Mouse (Mus musculus): ENCODE results near the gene Acad9.

Acad9 gene

DNA sequence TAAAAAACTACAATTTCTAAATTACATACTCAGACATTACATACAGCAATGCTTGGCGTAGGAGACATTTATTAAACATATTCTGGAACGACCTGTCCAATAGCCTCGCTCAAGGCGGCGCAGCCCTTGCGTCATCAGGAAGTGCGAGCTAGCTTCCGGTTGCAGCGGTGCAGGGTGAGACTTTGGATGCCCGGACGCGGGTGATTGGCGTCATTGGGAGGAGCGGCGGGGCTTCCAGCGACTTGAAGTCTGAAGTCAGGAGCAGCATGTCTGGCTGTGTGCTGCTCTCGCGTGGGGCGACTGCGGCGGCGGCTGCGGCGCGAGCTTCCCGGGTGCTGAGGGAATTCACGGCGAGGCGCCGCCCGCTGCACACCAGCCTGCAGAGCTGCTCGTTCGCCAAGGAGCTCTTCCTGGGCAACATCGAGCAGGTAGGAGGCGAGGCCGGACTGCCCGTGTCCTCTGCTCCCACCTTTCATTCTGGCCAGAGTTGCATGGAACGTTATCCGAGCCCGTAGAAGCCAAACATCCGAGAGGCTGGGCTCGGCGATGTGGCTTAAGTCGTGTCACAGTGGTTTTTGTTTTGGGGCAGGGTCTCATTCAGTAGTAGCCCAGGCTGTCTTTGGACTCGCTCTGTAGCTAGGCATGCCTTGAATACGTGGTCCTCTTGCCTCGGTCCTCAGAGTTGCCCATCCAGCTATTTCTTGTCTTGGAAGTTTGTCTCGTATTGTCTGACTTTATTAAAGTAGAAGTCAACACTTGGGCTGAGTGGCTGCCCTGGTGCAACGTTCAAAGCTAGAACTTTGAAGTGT lies at the start of gene Acad9:
Gene Acad9, plus strand, starts transcription at position 137 of the 809 bp plus-strand sequence.
- DNase-seq (ENCODE audit: low spot score in 2 of 2): peak; percentile 86 to 92

DNA sequence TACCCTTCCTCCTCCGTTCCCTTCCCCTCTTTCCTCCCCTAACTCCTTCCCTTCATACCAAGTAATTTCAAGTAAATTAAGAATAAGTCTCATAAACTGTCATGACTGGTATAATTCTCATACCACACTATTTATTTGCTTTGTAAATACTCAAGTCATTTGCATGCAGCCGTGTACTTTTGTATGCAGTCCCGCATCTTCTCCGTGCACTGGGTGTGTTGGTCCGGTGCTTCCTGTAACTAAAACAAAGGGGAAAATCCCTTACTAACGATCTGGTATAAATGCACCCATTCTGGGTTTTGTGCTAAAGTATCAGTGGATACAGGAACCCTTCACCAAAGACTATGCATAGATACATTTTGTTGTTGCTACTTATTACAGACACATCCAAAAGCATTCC lies 40.0 kb upstream of the Acad9 start:
- DNase-seq (ENCODE audit: low spot score in 2 of 2): no peak

DNA sequence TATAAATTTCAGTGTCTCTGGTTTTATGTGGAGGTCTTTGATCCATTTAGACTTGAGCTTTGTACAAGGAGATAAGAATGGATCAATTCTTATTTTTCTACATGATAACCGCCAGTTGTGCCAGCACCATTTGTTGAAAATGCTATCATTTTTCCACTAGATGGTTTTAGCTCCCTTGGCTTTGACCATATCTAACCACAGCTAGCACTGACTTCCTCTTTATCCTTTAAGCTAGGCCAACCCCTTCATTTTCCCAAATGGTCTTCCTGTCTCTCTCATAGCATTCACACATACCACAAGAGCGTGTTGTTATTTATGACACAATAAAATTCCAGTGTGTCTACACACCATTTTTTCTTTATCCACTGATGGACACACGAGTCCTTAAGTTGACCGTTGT lies 35.8 kb upstream of the Acad9 start:
- no peak for DNase-seq (ENCODE audit: low spot score in 2 of 2)

DNA sequence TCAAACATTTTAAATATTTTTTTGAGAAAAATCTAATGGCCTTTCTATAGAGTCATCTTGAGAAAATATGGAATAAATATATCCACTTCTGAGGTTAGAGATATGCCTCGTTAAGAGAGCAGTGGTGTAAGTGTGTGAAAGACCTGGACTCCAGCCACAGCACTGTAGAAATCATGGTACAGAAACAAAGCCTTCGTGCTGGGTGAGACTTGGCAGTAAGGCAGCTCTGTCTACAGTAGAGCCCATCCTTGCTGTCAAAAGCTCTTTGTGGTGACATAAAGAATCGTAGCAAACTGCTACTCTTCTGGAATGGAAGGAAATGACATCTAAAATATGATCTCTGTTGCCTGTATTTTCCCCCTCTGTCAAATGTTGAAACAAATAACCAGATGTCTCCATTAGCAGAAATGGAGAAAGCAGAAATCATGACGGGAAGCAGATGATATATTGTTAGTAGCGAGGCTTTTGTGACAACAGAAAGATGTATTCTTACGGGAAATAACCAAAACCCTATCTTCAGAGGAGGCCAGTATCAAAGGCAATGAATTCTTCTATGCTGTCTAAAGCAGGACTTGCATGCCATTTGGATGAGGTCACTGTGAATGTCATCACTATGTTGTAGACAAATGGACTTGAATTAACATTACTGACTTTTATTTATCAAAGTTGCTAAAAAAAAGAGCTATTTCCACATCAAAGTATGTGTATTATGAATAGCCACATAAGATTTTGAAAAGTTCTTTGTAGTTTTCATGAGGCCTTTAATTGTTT lies 33.9 kb upstream of the Acad9 start:
- no peak for DNase-seq (ENCODE audit: low spot score in 2 of 2)

DNA sequence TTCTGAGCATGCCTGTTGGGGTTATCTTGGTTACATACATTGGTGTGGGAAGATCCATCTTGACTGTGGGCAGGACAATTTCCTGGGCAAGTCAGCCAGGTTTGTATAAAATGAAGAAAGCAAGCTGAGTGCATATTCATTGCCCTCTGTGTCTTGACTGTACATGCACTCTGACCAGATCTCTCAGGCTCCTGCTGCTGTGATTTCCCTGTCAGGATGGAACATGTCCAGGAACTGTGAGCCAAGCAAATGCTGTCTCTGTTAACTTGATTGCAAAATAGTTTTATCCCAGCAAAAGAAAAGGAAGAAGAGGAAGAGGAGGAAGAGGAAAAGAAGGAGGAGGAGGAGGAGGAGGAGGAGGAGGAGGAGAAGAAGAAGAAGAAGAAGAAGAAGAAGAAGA lies 21.3 kb upstream of the Acad9 start:
- no peak for DNase-seq (ENCODE audit: low spot score in 2 of 2)

DNA sequence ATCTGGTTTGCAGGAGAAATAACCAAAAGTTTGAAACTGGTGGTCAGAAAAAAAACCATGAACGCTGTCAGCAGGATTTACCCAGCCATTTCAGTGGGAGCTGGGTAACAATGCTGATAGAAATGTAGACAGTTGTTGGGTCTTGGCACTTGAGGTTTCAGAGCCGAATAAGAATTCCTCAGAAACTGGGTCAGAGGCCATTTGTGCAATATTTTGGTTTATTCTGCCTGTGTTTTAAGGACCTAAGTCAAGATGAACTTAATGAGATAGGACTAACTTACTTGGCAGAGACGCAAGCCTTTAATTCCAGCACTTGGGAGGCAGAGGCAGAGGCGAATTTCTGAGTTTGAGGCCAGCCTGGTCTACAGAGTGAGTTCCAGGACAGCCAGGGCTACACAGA lies 20.7 kb upstream of the Acad9 start:
- DNase-seq (ENCODE audit: low spot score in 2 of 2): no peak

DNA sequence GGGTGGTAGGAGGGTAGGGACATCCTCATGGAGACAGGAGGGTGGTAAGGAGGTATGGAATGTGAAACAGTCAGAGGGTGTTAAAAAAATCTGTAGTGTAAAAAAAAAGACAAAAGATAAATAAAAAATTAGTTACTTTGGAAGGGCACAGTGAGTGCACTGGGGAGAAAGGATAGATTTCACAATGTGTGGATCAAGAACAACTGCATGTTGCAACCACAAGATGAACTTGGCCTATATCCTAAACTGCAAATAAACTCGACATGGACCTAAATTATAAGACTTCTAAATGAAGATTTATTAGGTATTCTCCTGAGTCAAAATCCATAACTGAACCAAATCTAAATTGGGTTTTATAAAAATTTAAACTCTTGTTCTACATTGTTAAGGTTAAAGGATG lies 16.7 kb upstream of the Acad9 start:
- no peak for DNase-seq (ENCODE audit: low spot score in 2 of 2)

DNA sequence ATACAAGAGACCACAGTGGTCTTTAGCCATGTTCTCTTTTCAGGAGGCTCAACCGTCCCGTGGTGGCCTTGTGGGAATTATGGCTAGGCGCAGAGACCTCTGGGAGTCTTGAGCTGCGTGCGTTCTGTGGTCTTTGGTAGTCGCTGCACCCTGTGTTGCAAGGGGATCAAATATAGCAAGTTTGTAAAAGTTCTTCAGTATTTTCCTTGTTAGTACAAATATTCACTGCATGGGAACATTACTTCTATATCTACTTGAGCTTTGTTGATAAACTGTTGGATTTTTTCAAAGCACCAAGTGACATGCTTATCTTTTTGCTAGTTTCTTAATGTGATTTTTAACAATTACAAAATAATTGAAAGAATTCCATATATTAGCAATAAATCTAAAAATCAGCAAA lies 12.3 kb upstream of the Acad9 start, which contains the start of gene Ccdc144b:
Gene Ccdc144b, minus strand, starts transcription at position 101 of the 400 bp plus-strand sequence.
- no peak for DNase-seq (ENCODE audit: low spot score in 2 of 2)

DNA sequence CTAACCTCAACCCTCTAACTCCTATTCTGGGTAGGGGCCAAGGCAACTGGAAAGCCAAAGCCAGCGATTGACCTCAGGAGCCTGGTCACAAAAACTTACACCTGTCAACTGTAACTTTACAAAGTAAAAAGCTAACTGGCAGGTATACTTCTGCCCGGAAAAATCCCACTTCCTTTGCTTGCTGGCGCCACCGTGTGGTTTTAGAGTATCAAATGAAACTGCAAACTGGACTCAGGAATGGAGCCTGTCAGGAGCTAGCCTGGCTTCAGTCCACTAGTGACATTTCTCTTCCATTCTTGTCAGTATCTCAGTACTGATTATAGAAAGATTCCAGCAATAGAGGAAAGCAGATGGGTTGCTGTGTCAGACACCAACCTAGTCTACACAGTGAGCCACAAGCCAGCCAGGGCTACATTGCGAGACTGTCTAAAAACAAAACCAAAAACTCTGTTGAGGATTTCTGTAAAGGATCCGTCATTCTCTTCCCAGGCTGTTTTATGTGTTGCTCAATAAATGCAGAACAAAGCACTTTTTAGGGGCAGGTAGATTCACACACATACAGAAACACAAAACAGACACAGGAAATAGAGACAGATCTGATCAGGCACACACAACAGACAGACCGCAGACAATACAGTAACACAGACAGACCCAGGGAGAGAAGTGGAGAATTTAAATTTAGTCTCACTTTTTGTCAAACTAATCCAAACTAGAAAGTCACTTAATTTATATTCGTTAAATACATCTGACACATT lies 5.5 kb upstream of the Acad9 start:
- DNase-seq (ENCODE audit: low spot score in 2 of 2): peak; percentile 38 to 63

DNA sequence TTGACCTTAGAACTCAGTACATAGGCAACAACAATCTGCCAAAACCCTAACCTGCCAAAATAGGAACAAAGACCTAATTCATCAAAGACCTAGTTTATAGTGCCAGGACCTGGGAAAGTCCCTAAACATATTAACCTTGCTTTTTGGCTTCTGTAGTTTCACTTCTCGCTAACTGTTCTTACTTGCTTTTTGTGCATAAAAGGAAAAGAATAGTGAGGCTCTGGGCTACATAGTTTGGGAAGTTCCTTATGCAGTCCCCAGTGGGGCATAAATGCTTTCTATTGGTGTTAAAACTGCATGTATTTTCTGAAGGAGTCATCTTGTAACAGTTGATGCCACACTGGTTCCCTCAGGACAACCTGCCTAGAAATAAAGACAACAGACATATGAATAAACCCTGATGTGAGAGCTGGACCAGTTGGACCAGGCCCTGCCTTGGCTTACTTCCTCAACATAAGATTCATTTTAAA lies 1.2 kb upstream of the Acad9 start:
- DNase-seq (ENCODE audit: low spot score in 2 of 2): no peak

DNA sequence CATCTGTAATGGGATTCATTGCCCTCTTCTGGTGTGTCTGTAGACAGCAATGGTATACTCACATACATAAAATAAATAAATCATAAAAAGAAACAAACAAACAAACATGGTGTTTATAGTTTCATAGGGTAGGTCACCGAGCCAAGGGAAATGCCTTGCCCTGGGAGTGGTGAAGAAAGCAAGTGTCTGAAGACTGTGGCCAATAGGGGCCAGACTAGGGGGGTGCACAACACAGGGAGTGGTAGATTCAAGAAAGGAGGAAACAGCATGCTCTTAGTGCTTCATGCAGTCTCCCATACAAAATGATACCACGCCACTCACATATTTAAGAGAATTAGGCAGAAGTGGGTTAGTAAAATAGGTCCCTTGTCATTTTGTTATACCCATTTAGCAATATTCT lies 613 bp upstream of the Acad9 start:
- DNase-seq (ENCODE audit: low spot score in 2 of 2): no peak

DNA sequence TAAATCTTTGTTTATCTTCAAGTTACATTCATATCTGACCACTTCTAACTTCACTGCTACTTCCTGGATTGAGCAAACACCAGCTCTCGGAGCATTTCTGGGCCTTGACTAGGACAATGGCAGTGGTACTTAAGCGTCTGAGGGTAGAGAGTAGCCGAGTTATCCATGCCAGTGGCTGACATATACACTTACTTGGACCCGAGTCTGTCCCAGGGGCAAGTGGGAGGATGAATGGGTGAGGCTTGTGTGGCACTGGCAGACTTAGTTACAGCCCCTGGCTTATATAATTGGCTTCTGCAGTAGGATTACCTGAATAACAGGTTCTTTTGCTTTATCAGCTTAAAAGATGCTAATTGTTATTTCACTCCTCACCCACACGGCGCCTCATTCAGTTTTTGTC lies 2.0 kb downstream of the Acad9 start:
- no peak for DNase-seq (ENCODE audit: low spot score in 2 of 2)

DNA sequence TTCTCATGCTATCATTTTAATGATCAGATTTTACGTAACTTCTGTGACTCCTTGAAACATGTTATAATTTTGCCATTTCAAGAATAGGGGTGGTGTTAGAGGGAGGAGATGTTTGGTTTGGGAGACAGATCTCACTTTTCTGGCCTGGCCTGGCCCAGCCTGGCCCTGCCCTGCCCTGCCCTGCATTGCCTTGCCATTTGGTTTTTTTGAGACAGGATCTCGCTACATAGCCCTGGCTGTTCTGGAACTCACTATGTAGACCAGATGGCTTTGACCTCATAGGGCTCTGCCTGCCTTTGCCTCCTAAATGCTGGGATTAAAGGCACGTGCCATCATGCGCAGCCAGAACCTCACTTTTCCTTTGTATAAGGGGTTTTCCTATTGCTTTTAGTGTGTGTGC lies 4.7 kb downstream of the Acad9 start:
- DNase-seq (ENCODE audit: low spot score in 2 of 2): no peak

DNA sequence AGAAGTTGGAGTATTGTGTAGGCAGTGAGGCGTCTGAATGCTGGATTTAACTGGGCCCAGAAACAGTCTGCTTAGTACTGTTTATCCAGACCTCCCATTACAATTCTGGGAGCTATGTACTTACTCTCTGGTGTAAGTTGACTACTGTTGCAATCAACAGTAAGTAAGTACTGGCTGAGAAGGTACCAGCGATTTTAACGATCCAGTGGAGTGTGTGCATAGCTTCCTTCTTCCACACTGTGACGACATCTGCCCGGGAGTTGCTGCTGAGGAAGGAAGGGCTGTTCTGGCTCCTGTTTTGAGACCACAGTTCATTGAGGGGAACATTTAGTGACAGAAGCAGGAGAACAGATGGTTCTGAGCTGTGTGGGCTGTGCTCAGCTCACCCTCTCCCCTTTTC lies 5.3 kb downstream of the Acad9 start:
- no peak for DNase-seq (ENCODE audit: low spot score in 2 of 2)

DNA sequence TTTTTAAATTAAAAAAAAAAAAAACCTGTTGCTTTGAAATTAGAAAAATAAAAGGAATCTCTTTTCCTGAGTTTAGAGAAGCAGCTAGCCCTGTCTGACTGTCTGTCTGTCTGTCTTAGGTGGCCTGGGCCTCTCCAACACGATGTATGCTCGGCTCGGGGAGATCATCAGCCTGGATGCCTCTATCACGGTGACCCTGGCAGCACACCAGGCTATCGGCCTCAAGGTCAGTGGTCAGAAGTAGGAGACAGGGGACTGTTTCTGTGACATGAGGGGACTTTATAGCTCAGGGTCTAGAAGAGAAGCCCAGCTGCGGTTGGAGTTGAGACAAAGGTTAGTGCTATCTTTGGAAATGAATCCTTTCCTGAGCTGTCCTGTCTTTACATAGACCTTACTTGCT lies 8.5 kb downstream of the Acad9 start:
- no peak for DNase-seq (ENCODE audit: low spot score in 2 of 2)

DNA sequence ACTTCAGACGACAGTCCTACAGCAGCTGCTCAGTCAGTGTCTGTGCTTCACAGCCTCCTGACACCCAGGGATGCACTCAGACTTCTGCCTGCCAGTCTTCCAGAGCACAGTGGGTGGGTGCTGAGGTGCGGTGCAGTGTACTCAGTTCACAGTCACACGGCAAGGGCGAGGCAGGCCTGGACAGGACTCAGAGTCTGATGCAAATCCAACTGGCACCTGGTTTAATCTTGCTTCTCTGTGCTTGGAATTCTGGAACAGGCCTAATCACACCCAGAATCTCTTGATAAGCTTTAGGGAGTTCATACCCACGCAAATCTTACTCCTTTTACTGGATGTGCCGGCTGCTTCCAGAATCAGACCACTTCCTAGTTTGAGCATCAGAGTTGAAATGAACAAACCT lies 9.7 kb downstream of the Acad9 start:
- DNase-seq (ENCODE audit: low spot score in 2 of 2): no peak

DNA sequence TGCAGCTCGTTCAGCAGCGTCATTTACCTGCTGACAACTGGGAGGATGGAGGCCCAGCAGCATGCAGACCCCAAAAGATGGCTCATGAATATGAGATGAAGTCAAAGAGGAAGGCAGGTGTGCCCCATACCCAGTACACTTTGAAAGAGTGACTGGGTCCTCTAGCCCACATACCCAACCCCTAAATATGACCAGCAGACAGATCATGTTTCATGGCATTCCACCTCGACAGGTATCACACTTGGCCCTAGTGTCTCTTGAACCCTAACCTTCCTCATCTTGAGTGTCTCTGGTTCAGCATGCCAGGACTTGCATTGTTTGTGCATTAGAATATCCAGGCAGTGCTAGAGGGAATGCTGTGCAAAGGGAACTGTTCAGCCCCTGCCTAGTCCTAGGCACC lies 11.6 kb downstream of the Acad9 start:
- DNase-seq (ENCODE audit: low spot score in 2 of 2): no peak

DNA sequence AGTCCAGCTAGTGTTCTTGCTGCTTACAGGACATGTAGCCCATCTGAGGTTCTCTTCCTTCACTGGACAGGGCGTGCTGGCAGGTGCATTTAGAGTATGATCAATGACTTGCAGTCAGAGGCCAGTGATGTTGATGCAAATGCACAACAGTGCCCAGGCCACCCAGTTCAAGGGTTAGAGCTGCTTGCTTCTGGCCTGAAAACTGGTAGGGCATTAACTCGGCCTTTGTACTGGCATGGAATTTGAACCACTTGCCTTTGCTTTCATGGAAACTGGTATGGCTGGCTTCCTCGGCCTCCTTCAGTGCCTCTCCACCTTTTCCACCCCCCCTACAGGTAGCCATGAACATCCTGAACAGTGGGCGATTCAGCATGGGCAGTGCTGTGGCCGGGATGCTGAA lies 14.1 kb downstream of the Acad9 start:
- no peak for DNase-seq (ENCODE audit: low spot score in 2 of 2)

DNA sequence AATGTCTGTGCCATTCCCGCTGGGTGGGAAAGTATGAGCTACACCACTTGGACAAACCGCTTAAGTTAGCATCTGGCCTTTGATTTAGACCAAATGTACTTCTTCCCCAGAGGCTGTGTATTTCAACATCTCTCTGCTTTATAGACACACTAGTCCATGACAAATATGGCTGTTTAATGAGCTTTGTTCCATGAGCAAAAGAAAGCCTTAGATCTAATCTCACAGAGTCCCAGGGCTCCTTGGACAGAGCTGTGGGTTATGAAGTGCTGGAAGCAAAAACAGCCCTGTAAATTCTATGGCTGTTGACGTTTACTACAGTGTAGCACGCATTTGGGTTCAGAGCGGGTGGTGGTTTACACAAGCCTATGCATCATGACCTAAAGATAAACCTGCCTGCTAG lies 15.0 kb downstream of the Acad9 start:
- no peak for DNase-seq (ENCODE audit: low spot score in 2 of 2)

DNA sequence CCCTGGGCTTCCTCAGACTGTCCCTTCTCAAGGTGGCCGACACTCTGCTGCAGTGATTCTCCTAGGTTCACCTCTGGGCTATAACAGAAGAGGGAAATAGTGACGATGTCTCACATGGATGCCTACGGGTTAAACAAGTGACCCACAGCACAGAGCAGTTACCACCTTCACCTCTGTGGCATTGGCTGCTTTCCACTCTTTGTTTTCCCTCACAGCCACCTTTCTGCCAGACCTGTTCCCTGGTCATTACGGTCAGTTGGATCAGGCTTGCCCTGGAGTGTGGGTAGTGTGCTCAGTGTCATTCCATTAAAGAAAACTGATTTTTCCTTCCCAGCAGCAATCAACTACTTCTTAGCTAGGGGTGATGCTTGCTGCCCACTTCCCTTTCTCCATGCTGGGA lies 17.1 kb downstream of the Acad9 start:
- no peak for DNase-seq (ENCODE audit: low spot score in 2 of 2)

DNA sequence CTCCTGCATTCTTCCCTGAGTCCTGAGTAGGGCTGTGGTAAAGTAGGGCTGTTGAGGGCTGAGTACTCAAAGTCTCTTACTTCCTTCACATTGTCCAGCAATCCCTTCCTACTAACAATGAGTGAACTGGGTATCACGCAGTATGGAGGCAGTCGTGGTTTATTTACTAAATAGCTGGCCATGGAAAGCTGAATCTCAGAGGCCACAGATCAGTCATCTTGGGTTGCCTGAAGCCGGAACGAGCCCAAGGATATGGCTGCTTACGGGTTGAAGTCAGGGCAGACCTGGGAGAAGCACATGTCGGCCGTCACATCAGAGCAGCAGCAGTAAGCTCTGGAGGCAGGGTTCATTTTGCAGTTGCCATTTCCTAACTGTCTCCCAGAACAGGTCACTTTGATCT lies 17.6 kb downstream of the Acad9 start:
- no peak for DNase-seq (ENCODE audit: low spot score in 2 of 2)

DNA sequence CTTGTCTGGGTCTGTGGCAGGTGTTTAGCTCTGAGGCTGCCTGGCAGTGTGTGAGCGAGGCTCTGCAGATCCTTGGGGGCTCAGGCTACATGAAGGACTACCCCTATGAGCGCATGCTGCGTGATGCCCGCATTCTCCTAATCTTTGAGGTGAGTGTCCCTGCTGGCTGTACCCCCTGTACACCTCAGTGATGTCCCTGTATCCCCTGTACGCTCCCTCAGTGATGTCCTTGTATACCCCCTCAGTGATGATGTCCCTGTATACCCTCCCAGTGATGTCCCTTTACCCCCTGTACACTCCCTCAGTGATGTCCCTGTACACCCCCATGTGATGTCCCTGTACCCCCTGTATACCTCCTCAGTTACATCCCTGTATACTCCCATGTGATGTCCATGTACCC lies 19.6 kb downstream of the Acad9 start:
- no peak for DNase-seq (ENCODE audit: low spot score in 2 of 2)
